Mouse (Mus musculus) ovary, adult 18-20 months (tissue): ENCODE results near the gene Tacr1.

ENCODE experiments used
- DNase-seq: peaks from one replicate; pipeline ENCODE4 v3.0.0; 2022; ENCODE audit warnings: low spot score, mixed read lengths

Gene Tacr1

DNA sequence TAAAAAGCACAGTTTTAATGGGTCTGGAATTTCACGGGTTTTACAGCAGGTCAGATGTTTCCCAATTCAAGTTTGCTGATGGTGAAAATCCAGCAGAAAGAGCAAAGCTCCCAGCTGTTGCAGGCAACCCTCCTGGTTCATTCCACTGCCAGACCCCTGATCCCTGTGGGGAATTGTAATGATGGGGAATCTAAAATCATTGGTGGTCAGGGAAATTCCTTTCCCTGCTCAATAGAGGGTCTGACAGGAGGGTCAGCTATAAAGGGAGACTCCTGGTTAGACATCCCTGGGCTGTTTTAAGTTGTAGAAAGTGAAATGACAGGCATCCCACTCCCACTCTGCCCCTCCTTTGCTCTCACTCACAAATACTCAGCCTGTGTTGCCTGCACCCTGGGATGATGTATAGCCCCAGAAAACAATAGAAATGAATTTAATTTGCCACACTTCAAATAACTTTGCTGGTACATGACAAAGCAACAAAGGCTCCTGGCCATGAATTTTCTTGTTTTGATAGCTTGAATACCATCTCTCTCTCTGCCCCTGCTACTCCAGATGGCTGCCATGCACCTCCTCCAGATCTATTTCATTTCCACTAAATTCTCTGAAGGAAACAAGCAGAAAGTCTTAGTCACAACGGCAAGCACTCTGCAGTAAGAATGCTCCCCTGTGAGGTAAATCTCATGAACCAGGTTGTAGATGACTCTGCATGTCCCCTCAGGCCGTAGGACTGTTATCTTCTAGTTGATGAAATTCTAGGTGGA is 123.2 kb downstream of the Tacr1 start:
- DNase-seq: no peak

DNA sequence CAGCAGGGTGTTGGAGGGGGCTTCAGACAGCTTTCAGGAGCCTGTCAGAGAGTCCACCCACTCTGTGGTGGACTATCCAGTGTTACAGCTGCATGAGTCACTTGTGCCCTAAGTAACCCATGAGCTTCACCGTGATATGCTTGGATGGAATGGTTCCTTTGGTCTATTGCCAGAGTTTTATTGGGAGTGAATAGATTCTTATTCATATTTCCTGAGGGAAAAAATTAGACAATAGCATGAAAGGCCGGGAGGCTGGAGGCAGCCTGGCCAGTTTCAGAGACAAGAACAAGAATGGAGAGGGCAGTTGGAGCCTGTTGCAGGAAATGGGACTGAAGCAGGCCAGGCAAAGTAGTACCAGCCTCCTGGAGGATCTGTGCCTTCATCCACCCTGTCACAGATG is 126.5 kb downstream of the Tacr1 start:
- DNase-seq: no peak

DNA sequence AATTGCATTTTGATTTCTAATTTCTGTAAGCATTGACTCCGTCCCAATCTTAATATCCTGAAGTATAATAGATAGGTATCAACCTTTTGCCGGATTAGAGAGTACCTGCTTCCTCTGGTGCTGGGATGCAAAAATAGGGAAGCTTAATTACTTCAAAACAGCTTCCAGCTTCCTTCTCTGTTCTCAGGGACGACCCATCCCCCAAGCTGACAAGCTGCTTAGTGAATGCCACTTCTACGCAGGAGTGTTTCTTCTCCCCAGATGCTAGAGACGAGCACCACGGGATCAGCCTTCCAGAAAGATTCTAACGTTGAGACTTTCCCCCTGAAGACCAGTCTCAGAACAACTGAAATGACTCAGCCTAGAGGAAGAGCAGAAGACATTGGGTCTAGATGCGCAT is 134.5 kb downstream of the Tacr1 start:
- DNase-seq: no peak

DNA sequence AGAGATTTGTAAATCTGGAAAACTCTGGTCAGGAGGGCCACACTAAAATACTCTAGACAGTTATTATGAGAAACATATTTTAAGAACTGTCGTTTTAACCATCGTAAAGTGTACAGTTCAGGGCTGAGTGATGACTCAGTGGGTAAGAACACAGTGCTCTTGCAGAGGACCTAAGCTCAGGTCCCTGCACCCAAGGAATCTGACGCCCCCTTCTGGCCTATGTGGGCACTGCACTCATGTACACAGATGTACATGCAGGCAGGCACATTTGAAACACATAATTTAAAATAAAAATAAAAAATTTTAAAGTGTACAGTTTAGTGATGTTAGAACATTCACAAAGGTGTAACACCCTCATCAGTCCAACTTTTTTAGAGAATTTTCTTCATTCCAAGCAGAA is 147.1 kb downstream of the Tacr1 start:
- DNase-seq: no peak

DNA sequence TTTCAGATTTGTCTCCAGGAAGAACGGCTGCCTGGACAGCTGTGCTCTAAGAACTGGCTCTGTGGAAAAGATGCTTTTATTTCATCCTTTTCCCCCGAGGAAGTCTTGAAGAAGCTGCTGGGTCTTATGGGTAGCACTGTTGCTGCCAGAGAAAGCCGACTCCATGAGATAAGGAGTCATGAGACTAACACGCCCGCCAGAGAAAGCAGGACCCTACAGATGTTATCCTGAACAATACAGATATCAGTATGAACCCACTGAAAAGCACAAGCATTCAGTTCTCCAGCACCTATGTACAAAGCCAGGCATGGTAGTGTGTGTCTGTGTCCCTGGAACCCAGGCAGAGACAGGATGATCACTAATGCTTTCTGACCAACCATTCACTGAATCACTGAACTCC is 173.3 kb downstream of the Tacr1 start:
- DNase-seq: no peak

DNA sequence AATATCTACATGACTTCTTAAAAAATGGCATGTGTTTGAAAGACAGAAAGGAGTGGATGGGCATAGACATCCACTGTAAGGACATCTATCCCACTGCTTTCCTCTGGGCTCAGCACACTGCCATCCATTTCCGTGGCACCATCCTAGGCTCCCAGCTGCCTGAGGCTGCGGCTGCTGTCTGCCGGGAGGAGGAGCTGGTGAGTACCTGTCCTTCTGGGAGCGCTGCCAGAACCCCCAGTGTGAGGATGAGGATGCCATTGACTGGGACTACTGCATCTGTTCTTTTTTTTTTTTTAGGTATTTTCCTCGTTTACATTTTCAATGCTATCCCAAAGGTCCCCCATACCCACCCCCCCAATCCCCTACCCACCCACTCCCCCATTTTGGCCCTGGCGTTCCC is 183.3 kb downstream of the Tacr1 start:
- DNase-seq: no peak

DNA sequence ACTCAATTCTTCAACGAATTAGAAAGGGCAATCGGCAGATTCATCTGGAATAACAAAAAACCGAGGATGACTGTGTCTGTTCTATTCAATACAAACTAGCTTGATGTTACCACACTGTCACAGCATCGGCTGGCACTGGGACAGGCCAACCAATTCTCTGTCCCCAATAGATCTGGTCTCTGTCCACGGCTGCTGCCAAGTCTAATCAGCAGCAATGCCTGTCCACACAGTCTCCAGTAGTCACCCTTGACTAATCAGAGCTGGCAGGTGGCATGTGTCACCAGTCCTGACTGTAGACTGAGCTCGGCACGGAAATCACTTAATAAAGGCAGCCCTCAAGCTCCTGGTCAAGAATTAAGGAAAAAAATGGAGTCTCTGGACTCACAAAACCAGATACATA is 187.3 kb downstream of the Tacr1 start:
- DNase-seq: no peak

DNA sequence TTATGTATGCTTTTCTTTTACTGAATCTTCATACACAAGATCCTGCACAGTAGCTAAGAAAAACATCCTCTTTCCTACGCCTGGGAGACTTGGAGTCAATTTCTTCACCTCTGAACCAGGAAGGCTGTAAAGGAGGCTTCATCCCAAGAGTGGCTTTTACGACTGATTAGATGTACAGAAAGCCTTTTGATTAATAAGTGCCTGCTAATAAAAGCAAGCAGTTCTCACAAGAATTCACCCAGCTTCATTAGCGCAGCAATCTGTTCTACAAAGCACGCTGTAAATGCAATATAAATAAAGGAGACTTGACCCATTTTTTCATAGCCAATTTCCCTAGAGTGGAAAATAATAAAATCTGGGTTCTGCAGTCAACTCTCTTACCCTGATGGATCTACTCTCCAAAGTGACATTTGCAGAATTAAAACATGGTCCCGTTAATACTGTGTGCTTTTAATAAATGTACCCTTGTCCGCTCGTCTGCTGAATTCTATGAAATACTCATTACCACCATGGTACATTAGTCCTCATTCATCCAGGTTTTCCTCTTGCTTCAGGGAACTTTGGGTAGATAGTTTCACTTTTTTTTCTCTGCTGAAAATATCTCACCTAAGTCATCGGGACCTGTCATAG is 193.4 kb downstream of the Tacr1 start:
- DNase-seq: no peak

DNA sequence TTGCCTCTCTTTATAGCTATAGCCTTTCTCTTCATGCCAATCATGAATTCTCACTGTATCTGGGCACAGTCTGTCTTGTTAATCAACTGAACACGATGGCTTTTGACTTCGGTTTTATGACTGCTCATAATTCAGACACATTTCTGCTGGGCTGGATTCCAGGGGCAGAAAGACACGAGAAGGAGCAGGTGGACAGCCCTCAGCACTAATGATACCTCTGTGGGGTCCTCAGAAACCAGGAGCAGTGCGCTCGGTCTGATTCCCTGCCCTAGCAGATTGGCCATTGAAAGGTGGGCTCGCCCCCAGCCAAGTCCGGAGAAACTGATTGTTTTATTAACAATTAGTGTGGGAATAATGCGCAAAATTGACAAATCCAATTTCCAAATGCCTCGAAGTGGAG is 201.1 kb downstream of the Tacr1 start:
- DNase-seq: no peak

DNA sequence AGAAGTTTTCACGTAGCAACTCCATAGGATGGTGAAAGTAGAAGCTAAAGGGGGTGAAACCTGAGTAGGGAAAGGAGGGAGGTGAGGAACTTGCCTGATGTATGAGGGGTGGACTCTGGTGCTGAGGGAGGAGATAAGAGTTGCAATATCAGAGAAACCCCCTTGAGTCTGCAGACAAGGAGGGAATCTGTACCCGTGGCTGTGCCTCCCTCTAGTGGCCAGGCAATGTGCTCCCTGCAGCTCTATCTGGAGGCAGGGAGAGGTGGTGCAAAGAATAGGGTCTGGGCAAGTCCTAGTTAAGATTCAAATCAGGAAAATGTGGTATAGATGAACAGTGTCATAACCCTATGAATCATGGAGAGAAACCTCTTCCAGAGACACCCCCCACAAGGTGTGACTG is 201.5 kb downstream of the Tacr1 start:
- no peak for DNase-seq

DNA sequence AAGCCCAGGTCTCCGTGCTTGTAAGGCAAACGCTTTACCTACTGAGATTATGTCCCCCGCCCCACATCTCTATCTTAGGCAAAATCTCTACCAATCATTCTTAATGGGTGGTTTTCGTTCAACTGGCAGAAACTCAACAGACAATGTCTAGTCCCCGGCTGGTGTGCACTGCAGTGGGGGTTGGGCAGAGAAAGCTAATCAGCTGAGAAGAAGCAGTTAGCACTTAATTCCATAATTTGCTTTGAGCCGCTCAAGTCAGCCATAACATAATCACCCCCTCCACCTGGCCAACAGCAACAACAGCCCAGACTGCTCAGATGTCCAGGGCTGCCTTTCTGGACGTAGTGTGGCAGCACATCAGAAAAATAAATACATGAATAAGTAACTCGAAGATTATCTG is 202.7 kb downstream of the Tacr1 start:
- no peak for DNase-seq

DNA sequence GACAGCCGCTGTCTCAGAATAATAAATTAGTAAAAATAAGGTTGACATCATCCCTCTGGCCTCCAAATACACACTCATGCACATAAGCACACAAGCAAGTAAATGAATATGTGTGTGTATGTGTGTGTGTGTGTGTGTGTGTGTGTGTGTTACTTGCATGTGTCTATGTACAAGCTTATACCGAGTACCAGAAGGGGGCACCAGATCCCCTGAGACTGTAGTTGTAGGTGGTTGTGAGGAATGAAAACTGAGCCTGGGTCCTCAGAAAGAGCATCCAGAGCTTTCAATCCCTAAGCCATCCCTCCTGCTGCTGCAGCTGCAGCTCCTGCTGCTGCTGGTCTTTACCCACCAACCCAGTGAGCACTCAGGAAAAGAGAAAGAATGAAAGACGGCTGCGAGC is 206.6 kb downstream of the Tacr1 start:
- DNase-seq: no peak

DNA sequence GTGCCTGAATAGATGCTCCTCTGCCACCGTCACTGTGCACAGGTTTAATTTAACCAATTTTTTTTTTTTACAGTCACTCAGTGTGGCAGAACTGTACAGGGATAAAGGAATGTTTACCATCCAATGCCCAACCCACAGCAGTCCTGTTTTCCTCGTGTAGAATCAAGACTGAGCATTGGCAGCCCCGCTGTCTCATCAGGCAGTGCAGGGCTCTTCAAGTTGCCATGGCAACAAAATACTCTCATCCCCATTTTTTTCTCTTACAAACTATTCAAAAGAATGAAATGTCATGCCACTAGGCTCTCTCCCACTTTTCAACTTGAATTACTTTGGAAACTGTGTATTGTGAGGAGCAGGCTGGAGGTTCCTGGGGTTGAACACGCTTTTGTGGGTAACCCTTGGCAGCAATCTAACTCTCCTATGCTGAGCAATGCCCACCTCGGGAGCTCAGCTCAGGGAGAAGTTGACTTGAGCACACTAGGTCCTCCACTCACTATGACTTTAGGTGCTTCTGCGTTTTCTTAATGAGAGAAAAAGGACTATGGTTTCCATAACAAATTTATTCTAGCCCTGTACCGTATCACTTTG is 207.3 kb downstream of the Tacr1 start:
- no peak for DNase-seq
